Mouse (Mus musculus) ovary, postnatal 36 days (tissue): ENCODE measurements around the gene Necab3.

Experiments
- DNase-seq: peaks from one replicate; pipeline ENCODE4 v3.0.0; 2022; ENCODE audit warnings: low spot score, mixed read lengths

The Necab3 gene

GRCm38 (mm10) chr2:154558264-154559039, at the start of gene Necab3:
Gene Necab3, minus strand, starts transcription at chr2:154558890.
- DNase-seq: peak; percentile 50

GRCm38 (mm10) chr2:154606965-154607364, 48.3 kb upstream of the Necab3 start:
- no peak for DNase-seq

GRCm38 (mm10) chr2:154604156-154604555, 45.5 kb upstream of the Necab3 start:
- DNase-seq: no peak

DNA sequence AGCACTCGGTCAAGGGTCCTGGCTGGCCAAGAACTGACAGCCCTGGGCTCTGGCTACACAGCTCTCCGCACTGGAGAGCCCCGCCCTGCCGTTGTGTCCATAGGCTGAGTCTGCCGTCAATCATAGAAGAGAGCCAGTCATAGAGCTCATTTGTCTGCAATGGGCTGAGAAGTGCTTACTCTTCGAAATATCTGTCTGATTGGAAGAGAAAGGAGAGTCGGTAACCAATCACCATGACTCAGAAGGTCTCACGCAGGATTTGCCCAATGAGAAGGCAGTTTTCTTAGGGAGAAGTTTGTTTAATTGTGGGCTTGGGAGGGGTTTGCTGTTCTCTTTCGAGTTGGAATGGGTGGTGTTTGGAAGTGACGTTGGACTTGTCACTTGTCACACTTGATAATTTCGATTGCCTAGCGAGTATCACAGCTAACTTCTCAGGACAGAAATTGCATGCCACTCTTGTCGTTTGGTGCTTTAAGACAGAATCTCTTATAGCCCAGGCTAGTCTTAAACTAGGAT, 45.0 kb upstream of the Necab3 start, which contains the start of gene Pxmp4:
Gene Pxmp4 (minus strand): TSS at position 71 of the 516 bp plus-strand sequence.
- peak; percentile 97 for DNase-seq

DNA sequence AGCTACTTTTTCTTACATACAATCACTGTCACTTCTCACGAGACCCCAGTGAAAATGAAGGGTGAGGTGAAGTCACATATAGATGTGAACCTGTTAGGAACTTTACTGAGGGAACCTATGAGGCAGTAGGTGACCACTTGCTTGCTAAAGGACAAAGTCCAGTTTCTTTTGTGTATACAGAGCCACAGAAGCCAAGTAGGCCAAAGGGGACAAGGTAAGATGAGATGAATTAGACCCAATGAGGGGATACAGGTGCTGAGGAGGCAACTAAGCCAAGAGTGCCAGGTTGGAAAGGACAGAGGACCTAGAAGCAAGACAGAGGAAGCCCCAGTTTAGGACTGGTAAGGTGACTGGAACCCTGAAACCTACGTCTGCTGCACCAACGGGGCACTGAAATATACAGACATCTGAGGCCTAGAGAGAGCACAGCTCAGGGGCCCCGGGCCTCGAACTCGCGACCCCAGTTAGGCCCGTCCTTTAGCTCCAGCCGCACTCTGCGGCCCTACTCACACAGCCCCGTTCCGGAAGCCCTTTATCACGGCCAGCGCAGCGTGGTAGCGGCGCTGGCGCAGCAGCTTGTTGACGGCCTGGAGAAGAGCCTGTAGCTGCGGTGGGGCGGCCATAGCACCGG, 44.4 kb upstream of the Necab3 start:
- DNase-seq: no peak

GRCm38 (mm10) chr2:154601324-154601723, 42.6 kb upstream of the Necab3 start:
- no peak for DNase-seq

- DNase-seq: no peak
Measured at GRCm38 (mm10) chr2:154600586-154600985, 41.9 kb upstream of the Necab3 start.

DNA sequence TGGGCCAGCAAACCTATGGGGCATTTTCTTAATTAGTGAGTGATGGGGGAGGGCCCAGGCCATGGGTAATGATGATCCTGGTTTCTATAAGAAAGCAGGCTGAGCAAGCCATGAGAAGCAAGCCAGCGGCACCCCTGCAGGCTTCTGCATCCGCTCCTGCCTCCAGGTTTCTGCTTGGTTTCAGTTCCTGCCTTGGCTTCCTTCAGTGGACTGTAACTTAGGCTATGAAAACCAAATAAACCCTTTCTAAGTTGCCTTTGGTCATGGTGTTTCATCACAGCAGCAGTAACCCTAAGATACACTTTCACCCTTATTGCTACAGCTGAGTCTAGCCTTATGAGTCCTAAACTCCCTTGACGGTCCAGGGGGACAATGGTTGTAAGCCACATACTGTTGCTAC, 38.7 kb upstream of the Necab3 start:
- DNase-seq: no peak

GRCm38 (mm10) chr2:154595775-154596174, 37.1 kb upstream of the Necab3 start:
- no peak for DNase-seq

GRCm38 (mm10) chr2:154593025-154593424, 34.3 kb upstream of the Necab3 start:
- DNase-seq: no peak

DNA sequence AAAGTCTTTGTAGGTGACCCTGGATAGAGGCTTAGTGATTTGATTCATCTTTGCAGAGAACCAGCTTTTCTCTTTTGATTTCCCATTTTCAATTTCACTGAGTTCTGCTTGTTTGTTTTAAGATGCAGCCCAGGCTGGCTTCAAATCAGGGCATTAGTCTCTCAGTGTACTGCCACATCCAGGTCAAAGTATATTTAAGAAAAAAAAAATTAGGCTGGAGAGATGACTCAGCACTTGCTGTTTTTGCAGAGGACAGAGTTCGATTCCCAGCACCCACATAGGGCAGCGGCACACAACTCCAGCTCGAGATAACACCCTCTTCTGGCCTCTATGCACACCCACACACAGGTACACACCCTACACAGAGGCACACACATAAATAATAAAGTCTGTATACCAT, 32.5 kb upstream of the Necab3 start:
- DNase-seq: no peak

DNA sequence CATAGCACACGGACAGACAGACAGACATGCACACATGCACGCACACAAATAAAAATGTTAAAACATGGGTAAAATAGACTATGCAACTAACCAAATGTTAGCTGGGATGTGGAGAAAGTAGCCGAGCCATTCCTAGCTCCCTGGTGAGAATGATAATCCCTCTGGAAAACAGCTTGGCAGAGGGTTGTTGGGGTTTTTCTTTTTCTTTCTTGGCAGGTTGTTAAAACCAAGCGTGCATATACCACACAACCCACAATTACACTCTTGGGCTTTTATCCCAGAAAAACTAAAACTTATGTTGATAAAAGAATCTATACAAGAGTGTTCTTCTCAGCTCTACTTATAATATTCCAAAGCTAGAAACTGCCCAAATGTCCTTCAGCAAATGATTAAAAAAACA, 30.4 kb upstream of the Necab3 start:
- DNase-seq: no peak

DNA sequence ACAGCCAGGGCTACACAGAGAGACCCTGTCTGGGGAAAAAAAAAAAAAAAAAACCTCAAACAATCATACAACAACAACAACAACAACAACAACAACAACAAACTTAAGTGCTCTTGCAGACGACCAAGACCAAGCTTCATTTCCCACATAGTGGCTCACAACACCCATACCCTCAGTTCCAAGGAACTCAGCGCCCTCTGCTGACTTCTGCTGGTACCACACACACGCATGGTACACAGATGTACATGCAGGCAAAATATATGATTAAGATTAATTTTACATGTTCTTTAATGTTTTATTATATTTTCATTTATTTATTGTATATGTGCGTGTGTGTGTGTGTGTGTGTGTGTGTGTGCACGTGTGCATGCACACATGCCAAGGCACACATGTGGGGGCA, 27.7 kb upstream of the Necab3 start:
- DNase-seq: peak; percentile 30

- DNase-seq: no peak
Measured at GRCm38 (mm10) chr2:154584931-154585601, 26.4 kb upstream of the Necab3 start.

DNA sequence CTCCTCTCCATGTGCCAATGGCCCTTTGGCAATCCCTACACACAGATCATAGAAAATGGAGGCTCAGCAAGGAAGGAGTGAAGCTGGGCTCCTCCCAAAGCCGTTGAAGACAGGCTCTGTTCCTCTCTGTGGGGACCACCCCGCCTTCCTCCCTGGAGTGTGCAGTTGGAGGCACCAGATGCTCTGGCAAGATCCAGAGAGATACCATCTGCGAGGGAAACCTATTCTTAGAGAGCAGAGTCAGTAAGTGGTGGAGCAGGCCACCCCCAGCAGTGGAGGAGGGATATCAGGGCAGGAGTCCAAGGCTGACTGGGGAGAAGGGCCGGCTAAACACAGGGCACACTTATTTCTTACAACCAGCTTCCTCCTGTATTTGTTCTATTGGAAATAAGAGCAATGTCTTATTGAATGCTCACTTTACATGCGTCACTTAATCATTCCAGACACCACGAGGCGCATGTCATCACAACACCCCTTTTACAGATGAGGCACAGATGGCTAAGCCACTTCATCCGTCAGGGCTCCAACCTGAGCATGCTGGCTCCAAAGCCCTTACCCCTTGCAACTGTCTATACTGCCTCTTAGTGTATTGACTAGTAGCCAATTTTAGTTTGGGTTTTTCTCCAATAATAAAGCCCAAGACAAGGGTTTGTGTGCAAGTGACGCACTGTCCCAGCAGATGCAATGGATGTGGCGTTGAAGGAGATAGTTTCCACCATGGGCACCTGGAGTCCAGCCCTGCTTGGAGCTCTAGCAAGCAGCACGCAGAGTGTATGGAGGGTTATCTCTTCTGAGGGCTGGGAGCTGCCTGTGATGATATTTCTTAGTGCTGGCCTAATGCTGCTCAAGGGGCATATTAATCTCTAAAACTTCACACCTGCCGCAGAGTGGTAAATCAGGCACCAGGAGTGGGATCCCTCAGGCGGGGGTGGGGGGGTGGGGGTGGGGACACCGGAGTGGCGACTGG, 25.5 kb upstream of the Necab3 start:
- no peak for DNase-seq

GRCm38 (mm10) chr2:154581421-154581820, 22.7 kb upstream of the Necab3 start:
- no peak for DNase-seq

- DNase-seq: no peak
Measured at GRCm38 (mm10) chr2:154580586-154580985, 21.9 kb upstream of the Necab3 start.

- DNase-seq: no peak
Measured at GRCm38 (mm10) chr2:154577744-154578067, 19.0 kb upstream of the Necab3 start.

- DNase-seq: no peak
Measured at GRCm38 (mm10) chr2:154576876-154577743, 18.4 kb upstream of the Necab3 start.

DNA sequence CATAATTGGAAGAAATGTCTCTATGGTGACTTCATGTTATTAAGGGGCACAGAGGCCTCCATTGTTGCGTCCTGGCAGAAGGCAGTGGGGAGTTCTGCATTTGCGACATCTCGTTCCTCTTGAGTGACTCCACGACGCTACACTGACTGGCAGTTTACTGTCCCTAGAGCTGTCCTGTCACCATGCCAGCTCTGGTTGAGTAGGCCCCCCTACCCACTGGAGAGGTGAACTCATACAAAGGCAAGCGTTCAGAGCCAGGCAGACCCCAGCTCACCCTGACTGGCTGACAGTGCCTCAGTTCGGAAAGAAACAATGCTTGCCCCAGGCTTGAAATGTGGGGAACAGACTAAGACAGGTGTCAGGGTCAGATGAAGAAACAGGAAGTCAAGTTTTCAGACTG, 15.6 kb upstream of the Necab3 start:
- DNase-seq: no peak

DNA sequence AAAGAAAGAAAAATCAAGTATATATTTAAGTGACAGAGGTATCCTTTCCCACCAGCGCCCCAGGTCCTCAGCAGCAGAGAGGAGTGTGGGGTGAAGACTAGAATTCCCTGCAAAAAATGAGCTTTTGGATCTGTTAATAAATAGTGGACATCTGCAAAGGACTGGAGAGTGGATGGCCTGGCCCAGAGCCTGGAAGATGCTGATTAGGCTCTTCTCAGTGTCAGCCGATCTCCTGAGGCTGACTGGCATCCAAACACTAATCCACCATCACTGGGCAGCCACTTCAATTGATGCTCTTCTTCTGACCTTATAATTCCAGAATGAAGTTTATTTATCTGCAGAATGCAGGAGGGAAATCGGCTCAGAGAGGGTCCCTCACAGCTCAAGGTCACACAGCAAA, 14.3 kb upstream of the Necab3 start:
- DNase-seq: no peak
